Mouse (Mus musculus) limb, embryonic 14.5 days (tissue): ENCODE data around the gene Ldhb. TPM values are rescaled to one million over a fixed set of nuclear protein-coding genes. Genes with fewer than 3 reads are reported as not detected.

ENCODE experiments used
- ATAC-seq: fragments of 200-750 bp; cut with Nextera tagmentation; 2 replicates; pipeline ENCODE4 v1.8.0; 2017; ENCODE audit warnings: low read depth, moderate number of reproducible peaks, moderate TSS enrichment; ENCODE audit not compliant: low FRiP score
- DNase-seq: peaks from one replicate; pipeline ENCODE4 v3.0.0-alpha.2; 2015; ENCODE audit warnings: low spot score
- H3K27ac ChIP-seq: fragments of 300-500 bp; sonication (generic); replicated peaks from 2 replicates; pipeline ENCODE4 v1.5.1; 2014; ENCODE audit warnings: low read depth, mild to moderate bottlenecking, low read length, moderate library complexity, mixed read lengths
- H3K27me3 ChIP-seq: fragments of 300-500 bp; sonication (generic); 2 replicates; pipeline ENCODE4 v1.6.1; 2014; ENCODE audit warnings: low read length, mixed read lengths; ENCODE audit not compliant: control insufficient read depth, insufficient read depth
- H3K36me3 ChIP-seq: fragments of 300-500 bp; sonication (generic); 2 replicates; pipeline ENCODE4 v1.6.1; 2014; ENCODE audit warnings: mild to moderate bottlenecking, low read length, moderate library complexity, mixed read lengths; ENCODE audit not compliant: control insufficient read depth, insufficient read depth
- H3K4me1 ChIP-seq: fragments of 300-500 bp; sonication (generic); 2 replicates; pipeline ENCODE4 v1.6.1; 2014; ENCODE audit warnings: antibody characterized with exemption, low read length, mixed read lengths; ENCODE audit not compliant: control insufficient read depth, insufficient read depth
- H3K4me2 ChIP-seq: fragments of 300-500 bp; sonication (generic); replicated peaks from 2 replicates; pipeline ENCODE4 v1.6.1; 2014; ENCODE audit warnings: low read depth, mild to moderate bottlenecking, low read length, moderate library complexity; ENCODE audit not compliant: severe bottlenecking
- H3K4me3 ChIP-seq: fragments of 300-500 bp; sonication (generic); replicated peaks from 2 replicates; pipeline ENCODE4 v1.5.1; 2014; ENCODE audit warnings: low read length
- H3K9ac ChIP-seq: fragments of 300-500 bp; sonication (generic); 2 replicates; pipeline ENCODE4 v1.6.1; 2014; ENCODE audit warnings: mild to moderate bottlenecking, low read depth, low read length, moderate library complexity; ENCODE audit not compliant: severe bottlenecking
- H3K9me3 ChIP-seq: fragments of 300-500 bp; sonication (generic); 2 replicates; pipeline ENCODE4 v1.6.1; 2016; ENCODE audit warnings: low read length; ENCODE audit not compliant: control insufficient read depth
- POLR2A ChIP-seq: fragments of 200-500 bp; IDR thresholded peaks from 2 replicates; pipeline ENCODE4 v1.8.0; 2012; ENCODE audit warnings: inconsistent platforms, mild to moderate bottlenecking, moderate library complexity, borderline replicate concordance; ENCODE audit not compliant: insufficient read depth, insufficient read length; ENCODE audit errors: extremely low read depth
- WGBS: fragments of 180-500 bp; shearing (Covaris S2); extraction: QIAGEN DNeasy Blood & Tissue Kit; methylation state at CpG from one replicate; pipeline ENCODE4 v1.1.7; 2014; 5-methylcytosine and 5-hydroxymethylcytosine counted together
- polyA plus RNA-seq, 2 experiments: library from polyadenylated mRNA; depleted of rRNA in 1 of 2; stranded (reverse) in 1 of 2; unstranded in 1 of 2; fragments of >200 nt; fragmentation: Nextera tagmentation in 1 of 2; extraction: Ambion mirVana in 1 of 2; gene quantifications; 2 replicates each; pipeline versions ENCODE4 v1.2.1 to v1.2.3; 2012 to 2014

Gene Ldhb
- polyA plus RNA-seq, 2 experiments, result 178 to 229 TPM

GRCm38 (mm10) chr6:142462194-142462593, 45.6 kb downstream of the Ldhb start:
- TF ChIP-seq POLR2A, result no peak
- 69% methylated on average over 6 of the region's 6 CpGs for WGBS
- Histone ChIP-seq H3K9ac (no peak overlapping the region), H3K27me3 (no peaks in the 10 kb centered on the region), H3K4me3 (no peak overlapping the region), H3K4me2 (no peak overlapping the region), H3K9me3 (no peaks in the 10 kb centered on the region), H3K27ac (no peak overlapping the region), H3K36me3 (no peaks in the 10 kb centered on the region), H3K4me1 (no peaks in the 10 kb centered on the region)
- DNase-seq (no peak), ATAC-seq (no peak)

- Histone ChIP-seq H3K4me1 (no peaks in the 10 kb centered on the region), H3K9ac (no peak overlapping the region), H3K36me3 (no peaks in the 10 kb centered on the region), H3K27ac (no peak overlapping the region), H3K27me3 (no peaks in the 10 kb centered on the region), H3K4me3 (no peak overlapping the region), H3K4me2 (no peak overlapping the region), H3K9me3 (no peaks in the 10 kb centered on the region)
- WGBS, result 77% methylated on average over 14 of the region's 14 CpGs
- DNase-seq (no peak), ATAC-seq (no peak)
- TF ChIP-seq POLR2A, result no peak
These were observed 48.6 kb downstream of the Ldhb start for GRCm38 (mm10) chr6:142459017-142459678.

- no peak overlapping the region for H3K27ac ChIP-seq
- H3K36me3 ChIP-seq, result no peaks in the 10 kb centered on the region
- ATAC-seq (no peak), DNase-seq (no peak)
- H3K9ac ChIP-seq, result no peak overlapping the region
- H3K4me2 ChIP-seq, result no peak overlapping the region
- TF ChIP-seq POLR2A, result no peak
- H3K4me3 ChIP-seq, result no peak overlapping the region
- no peaks in the 10 kb centered on the region for H3K9me3 ChIP-seq
- H3K27me3 ChIP-seq, result no peaks in the 10 kb centered on the region
- H3K4me1 ChIP-seq, result no peaks in the 10 kb centered on the region
- 32% methylated on average over 7 of the region's 7 CpGs for WGBS
These were observed 49.7 kb downstream of the Ldhb start for GRCm38 (mm10) chr6:142458010-142458409.

GRCm38 (mm10) chr6:142455314-142455996, 52.3 kb downstream of the Ldhb start:
- WGBS, result 75% methylated on average over 7 of the region's 7 CpGs
- ATAC-seq (no peak), DNase-seq (no peak)

GRCm38 (mm10) chr6:142453311-142453710, 54.4 kb downstream of the Ldhb start:
- Histone ChIP-seq H3K27ac (no peak overlapping the region), H3K9ac (no peak overlapping the region), H3K4me1 (no peaks in the 10 kb centered on the region), H3K4me3 (no peak overlapping the region), H3K9me3 (no peaks in the 10 kb centered on the region), H3K36me3 (no peaks in the 10 kb centered on the region), H3K27me3 (no peaks in the 10 kb centered on the region), H3K4me2 (no peak overlapping the region)
- ATAC-seq, result no peak
- no peak for DNase-seq
- WGBS, result 85% methylated on average over 2 of the region's 2 CpGs
- no peak for TF ChIP-seq POLR2A

More at GRCm38 (mm10) chr6:142455314-142455996, 52.3 kb downstream of the Ldhb start:
- H3K4me3 ChIP-seq, result no peak overlapping the region
- H3K36me3 ChIP-seq, result no peaks in the 10 kb centered on the region
- no peak for TF ChIP-seq POLR2A
- H3K9me3 ChIP-seq, result no peaks in the 10 kb centered on the region
- H3K27ac ChIP-seq, result no peak overlapping the region
- no peaks in the 10 kb centered on the region for H3K4me1 ChIP-seq
- no peak overlapping the region for H3K4me2 ChIP-seq
- no peak overlapping the region for H3K9ac ChIP-seq
- no peaks in the 10 kb centered on the region for H3K27me3 ChIP-seq

GRCm38 (mm10) chr6:142451381-142451780, 56.4 kb downstream of the Ldhb start:
- TF ChIP-seq POLR2A, result no peak
- WGBS, result 70% methylated on average over 12 of the region's 12 CpGs
- H3K36me3 ChIP-seq, result no peaks in the 10 kb centered on the region
- ATAC-seq (no peak), DNase-seq (no peak)
- H3K9ac ChIP-seq, result no peak overlapping the region
- H3K4me3 ChIP-seq, result no peak overlapping the region
- no peak overlapping the region for H3K4me2 ChIP-seq
- H3K9me3 ChIP-seq, result no peaks in the 10 kb centered on the region
- no peak overlapping the region for H3K27ac ChIP-seq
- H3K27me3 ChIP-seq, result no peaks in the 10 kb centered on the region
- H3K4me1 ChIP-seq, result no peaks in the 10 kb centered on the region

Other genes starting within 250 kb of the Ldhb start
- not detected in 2 replicates for gene Iapp, start 209.5 kb downstream of the Ldhb start, polyA plus RNA-seq (2012; rRNA removed)
- gene Iapp, start 209.5 kb downstream of the Ldhb start, polyA plus RNA-seq (2014; fragmentation: Nextera tagmentation; extraction: Ambion mirVana), result not detected in 2 replicates
- gene Slco1a5, start 185.0 kb downstream of the Ldhb start, polyA plus RNA-seq (2012; rRNA removed), result 0.05 and 0.06 TPM in 2 replicates
- gene Slco1a5, start 185.0 kb downstream of the Ldhb start, polyA plus RNA-seq (2014; fragmentation: Nextera tagmentation; extraction: Ambion mirVana), result 0.21 TPM in 1 of 2 replicates, not detected in the other
- 8.0 and 9.7 TPM in 2 replicates for gene Pyroxd1, start 162.3 kb downstream of the Ldhb start, polyA plus RNA-seq (2012; rRNA removed)
- 15.1 and 15.7 TPM in 2 replicates for gene Pyroxd1, start 162.3 kb downstream of the Ldhb start, polyA plus RNA-seq (2014; fragmentation: Nextera tagmentation; extraction: Ambion mirVana)
- gene Recql, start 120.9 kb downstream of the Ldhb start, polyA plus RNA-seq (2012; rRNA removed), result 23.0 and 23.9 TPM in 2 replicates
- gene Recql, start 120.9 kb downstream of the Ldhb start, polyA plus RNA-seq (2014; fragmentation: Nextera tagmentation; extraction: Ambion mirVana), result 25.7 and 26.7 TPM in 2 replicates
- gene Golt1b, start 120.7 kb downstream of the Ldhb start, polyA plus RNA-seq (2012; rRNA removed), result 39.3 and 41.0 TPM in 2 replicates
- gene Golt1b, start 120.7 kb downstream of the Ldhb start, polyA plus RNA-seq (2014; fragmentation: Nextera tagmentation; extraction: Ambion mirVana), result 136 and 142 TPM in 2 replicates
- 8.0 and 8.4 TPM in 2 replicates for gene Spx, start 94.5 kb downstream of the Ldhb start, polyA plus RNA-seq (2012; rRNA removed)
- gene Spx, start 94.5 kb downstream of the Ldhb start, polyA plus RNA-seq (2014; fragmentation: Nextera tagmentation; extraction: Ambion mirVana), result 0.59 and 1.6 TPM in 2 replicates
- 0.03 TPM in 1 of 2 replicates, not detected in the other for gene Gys2, start 34.8 kb downstream of the Ldhb start, polyA plus RNA-seq (2012; rRNA removed)
- gene Gys2, start 34.8 kb downstream of the Ldhb start, polyA plus RNA-seq (2014; fragmentation: Nextera tagmentation; extraction: Ambion mirVana), result not detected in 2 replicates
- 9.7 and 10.0 TPM in 2 replicates for gene Kcnj8, start 63.7 kb upstream of the Ldhb start, polyA plus RNA-seq (2012; rRNA removed)
- 8.2 and 11.3 TPM in 2 replicates for gene Kcnj8, start 63.7 kb upstream of the Ldhb start, polyA plus RNA-seq (2014; fragmentation: Nextera tagmentation; extraction: Ambion mirVana)
- gene Abcc9, start 194.4 kb upstream of the Ldhb start, polyA plus RNA-seq (2012; rRNA removed), result 7.1 and 7.3 TPM in 2 replicates
- gene Abcc9, start 194.4 kb upstream of the Ldhb start, polyA plus RNA-seq (2014; fragmentation: Nextera tagmentation; extraction: Ambion mirVana), result 2.8 and 4.0 TPM in 2 replicates
- gene Cmas, start 248.7 kb upstream of the Ldhb start, polyA plus RNA-seq (2012; rRNA removed), result 40.7 and 54.5 TPM in 2 replicates
- 88.7 and 95.8 TPM in 2 replicates for gene Cmas, start 248.7 kb upstream of the Ldhb start, polyA plus RNA-seq (2014; fragmentation: Nextera tagmentation; extraction: Ambion mirVana)